Mouse (Mus musculus): ENCODE data around the gene Tsc22d3. TPM values are rescaled to one million over a fixed set of nuclear protein-coding genes. Genes with fewer than 3 reads are reported as not detected.

The Tsc22d3 gene
- polyA plus RNA-seq (2012; rRNA removed), result 4.3 and 5.8 TPM in 2 replicates

DNA sequence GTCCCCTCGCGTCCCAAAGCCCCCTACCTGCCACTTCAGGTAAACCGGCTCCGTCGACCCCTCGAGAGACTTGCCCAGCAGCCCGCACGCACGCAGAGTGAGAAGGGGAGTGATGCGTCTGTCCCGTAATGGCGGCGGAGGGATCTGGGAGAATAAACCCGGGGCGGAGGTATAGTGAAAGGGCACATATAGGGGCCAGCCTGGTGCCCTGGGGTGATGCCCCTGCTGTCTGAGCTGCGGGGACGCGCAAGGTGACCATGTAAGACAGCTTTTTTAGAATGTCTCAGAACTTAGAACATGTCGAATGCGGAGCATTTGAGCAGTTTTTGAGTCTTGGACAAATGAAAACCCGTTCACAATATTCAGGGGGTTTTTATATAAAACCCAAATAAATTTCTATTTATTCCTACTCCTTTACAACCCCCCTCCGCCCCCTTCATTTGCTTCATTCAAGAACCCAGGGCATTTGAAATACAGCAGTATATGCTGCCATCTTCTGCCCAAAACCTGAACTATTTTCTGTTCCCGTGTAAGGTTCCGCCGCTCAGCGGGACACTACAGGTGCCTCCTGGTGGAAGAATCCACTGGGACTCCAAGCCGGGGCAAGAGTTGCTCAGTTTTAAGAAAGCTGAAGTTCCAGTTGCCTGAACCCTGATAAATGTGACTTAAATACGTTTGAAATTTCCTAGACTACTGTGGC is at the start of gene Tsc22d3:
Gene Tsc22d3, minus strand, starts transcription at position 250 of the 700 bp plus-strand sequence.

Other genes starting within 250 kb of the Tsc22d3 start
- gene Prps1, start 144.0 kb downstream of the Tsc22d3 start, polyA plus RNA-seq (2012; rRNA removed), result 17.1 and 21.4 TPM in 2 replicates
- gene Mid2, start 63.9 kb upstream of the Tsc22d3 start, polyA plus RNA-seq (2012; rRNA removed), result 0.43 and 0.47 TPM in 2 replicates
- gene Tex13b, start 212.8 kb upstream of the Tsc22d3 start, polyA plus RNA-seq (2012; rRNA removed), result not detected in 2 replicates

Data from liver, embryonic 14 days (tissue).